Mouse (Mus musculus) liver, embryonic 14.5 days (tissue): ENCODE measurements around the gene Mier3. TPM values are rescaled to one million over a fixed set of nuclear protein-coding genes. Genes with fewer than 3 reads are reported as not detected.

ENCODE experiments used
- ATAC-seq: fragments of 200-750 bp; cut with Nextera tagmentation; 2 replicates; pipeline ENCODE4 v1.8.0; 2017; ENCODE audit warnings: moderate number of reproducible peaks, mild to moderate bottlenecking, moderate library complexity; ENCODE audit not compliant: insufficient read depth
- DNase-seq, 3 experiments: peaks; one replicate each; pipeline ENCODE4 v3.0.0-alpha.2; 2012 to 2013; ENCODE audit warnings: low read depth in 3 of 3, low spot score in 3 of 3
- H3K27ac ChIP-seq: fragments of 300-500 bp; sonication (generic); 2 replicates; pipeline ENCODE4 v1.5.1; 2014; ENCODE audit warnings: moderate library complexity, mild to moderate bottlenecking, control low read depth, inconsistent platforms
- H3K27me3 ChIP-seq: fragments of 300-500 bp; sonication (generic); 2 replicates; pipeline ENCODE4 v1.6.1; 2014; ENCODE audit warnings: mild to moderate bottlenecking, low read length, moderate library complexity; ENCODE audit not compliant: control insufficient read depth, insufficient read depth
- H3K36me3 ChIP-seq: fragments of 300-500 bp; sonication (generic); replicated peaks from 2 replicates; pipeline ENCODE4 v1.6.1; 2014; ENCODE audit warnings: low read depth; ENCODE audit not compliant: control insufficient read depth, insufficient read depth
- H3K4me1 ChIP-seq, 2 experiments: fragments of 200-500 bp in 1 of 2; fragments of 300-500 bp in 1 of 2; sonication (generic) in 1 of 2; replicated peaks; 2 replicates each; pipeline ENCODE4 v1.6.1; 2012 to 2014; ENCODE audit warnings: antibody characterized with exemption in 1 of 2, inconsistent platforms in 1 of 2, low read length in 1 of 2; ENCODE audit not compliant: control insufficient read depth in 2 of 2, insufficient read depth in 2 of 2
- H3K4me2 ChIP-seq: fragments of 300-500 bp; sonication (generic); 2 replicates; pipeline ENCODE4 v1.6.1; 2014; ENCODE audit warnings: low read depth, mild to moderate bottlenecking, control low read depth, moderate library complexity
- H3K4me3 ChIP-seq, 2 experiments: fragments of 200-500 bp in 1 of 2; fragments of 300-500 bp in 1 of 2; sonication (generic) in 1 of 2; 2 replicates each; pipeline ENCODE4 v1.5.1; 2012 to 2014; ENCODE audit warnings: low read depth in 2 of 2, low read length in 2 of 2, mild to moderate bottlenecking in 2 of 2, control low read depth in 1 of 2, inconsistent platforms in 1 of 2, moderate library complexity in 1 of 2; ENCODE audit not compliant: insufficient read depth in 1 of 2
- H3K9ac ChIP-seq: fragments of 300-500 bp; sonication (generic); replicated peaks from 2 replicates; pipeline ENCODE4 v1.6.1; 2014; ENCODE audit warnings: mild to moderate bottlenecking, control low read depth, moderate library complexity
- H3K9me3 ChIP-seq: fragments of 300-500 bp; sonication (generic); 2 replicates; pipeline ENCODE4 v1.6.1; 2016; ENCODE audit warnings: low read length, mixed read lengths; ENCODE audit not compliant: control insufficient read depth
- CTCF ChIP-seq: IDR thresholded peaks from 2 replicates; pipeline ENCODE4 v1.5.1; 2016; ENCODE audit warnings: antibody characterized with exemption, low read depth, control low read depth
- EP300 ChIP-seq: IDR thresholded peaks from 2 replicates; pipeline ENCODE4 v1.6.1; 2016; ENCODE audit warnings: antibody characterized with exemption, low read depth
- WGBS: fragments of 180-500 bp; shearing (Covaris S2); extraction: QIAGEN DNeasy Blood & Tissue Kit; methylation state at CpG from one replicate; pipeline ENCODE4 v1.1.7; 2014; ENCODE audit not compliant: insufficient replicate concordance; 5-methylcytosine and 5-hydroxymethylcytosine counted together
- polyA plus RNA-seq, 2 experiments: library from polyadenylated mRNA; depleted of rRNA in 1 of 2; stranded (reverse) in 1 of 2; unstranded in 1 of 2; fragments of >200 nt; fragmentation: Nextera tagmentation in 1 of 2; extraction: Ambion mirVana in 1 of 2; gene quantifications; 2 replicates each; pipeline versions ENCODE4 v1.2.1 to v1.2.3; 2012 to 2014

The Mier3 gene
- polyA plus RNA-seq, 2 experiments: 7.8 to 16.5 TPM

GRCm38 (mm10) chr13:111647279-111647678 lies 33.5 kb upstream of the Mier3 start:
- Histone ChIP-seq H3K4me1 (peaks cover 0 to 3% of the 10 kb centered on the region in 2 experiments; a peak in 2 of 4 replicates), H3K27ac (no peak overlapping the region), H3K4me3 (no peak overlapping the region), H3K4me2 (no peak overlapping the region), H3K9ac (no peak overlapping the region), H3K27me3 (no peaks in the 10 kb centered on the region), H3K36me3 (no peaks in the 10 kb centered on the region), H3K9me3 (no peaks in the 10 kb centered on the region)
- no peak for DNase-seq
- WGBS: 71% methylated on average over 4 of the region's 4 CpGs
- no peak for ATAC-seq
- TF ChIP-seq EP300: no peak
- TF ChIP-seq CTCF: no peak

GRCm38 (mm10) chr13:111651020-111651419 lies 29.8 kb upstream of the Mier3 start:
- Histone ChIP-seq H3K9ac (no peak overlapping the region), H3K9me3 (no peaks in the 10 kb centered on the region), H3K27me3 (no peaks in the 10 kb centered on the region), H3K4me3 (no peak overlapping the region), H3K4me1 (peaks cover 13 to 17% of the 10 kb centered on the region in 2 experiments), H3K27ac (no peak overlapping the region), H3K36me3 (no peaks in the 10 kb centered on the region), H3K4me2 (no peak overlapping the region)
- 79% methylated on average over 6 of the region's 6 CpGs for WGBS
- no peak for ATAC-seq
- no peak for DNase-seq
- TF ChIP-seq EP300: no peak
- TF ChIP-seq CTCF: no peak

GRCm38 (mm10) chr13:111655273-111655672 lies 25.5 kb upstream of the Mier3 start:
- Histone ChIP-seq H3K4me2 (peak overlapping the region; percentile 77), H3K27me3 (no peaks in the 10 kb centered on the region), H3K4me3 (no peak overlapping the region), H3K9ac (0 out of 2 replicates have a peak overlapping the region, but pooled peaks have one; percentile 9), H3K4me1 (peaks cover 45 to 47% of the 10 kb centered on the region in 2 experiments), H3K27ac (no peak overlapping the region; the same call in 1 of the 2 replicates), H3K9me3 (no peaks in the 10 kb centered on the region), H3K36me3 (no peaks in the 10 kb centered on the region)
- WGBS: 66% methylated on average over 4 of the region's 4 CpGs
- ATAC-seq (no peak), DNase-seq (no peak)
- TF ChIP-seq CTCF (no peak), EP300 (no peak)

GRCm38 (mm10) chr13:111655856-111656255 lies 24.9 kb upstream of the Mier3 start:
- Histone ChIP-seq H3K36me3 (no peaks in the 10 kb centered on the region), H3K27me3 (no peaks in the 10 kb centered on the region), H3K4me1 (peaks cover 48 to 51% of the 10 kb centered on the region in 2 experiments), H3K4me3 (no peak overlapping the region; a peak in 2 of 4 replicates), H3K9me3 (no peaks in the 10 kb centered on the region), H3K9ac (peak overlapping the region; percentile 45), H3K4me2 (peak overlapping the region; percentile 77), H3K27ac (peak overlapping the region; percentile 87)
- ATAC-seq (no peak), DNase-seq (no peak)
- WGBS: 5% methylated on average over 2 of the region's 2 CpGs
- TF ChIP-seq EP300 (no peak), CTCF (no peak)

- no peaks in the 10 kb centered on the region for H3K9me3 ChIP-seq
- H3K4me1 ChIP-seq: peaks cover 48 to 51% of the 10 kb centered on the region in 2 experiments
- 10% methylated on average over 10 of the region's 10 CpGs for WGBS
- DNase-seq: peak; percentile 76 to 78 (median 77)
- TF ChIP-seq EP300 (peak; percentile 92), CTCF (no peak)
- ATAC-seq: peak; percentile 91
- peak overlapping the region; percentile 77 for H3K4me2 ChIP-seq
- H3K36me3 ChIP-seq: no peaks in the 10 kb centered on the region
- H3K4me3 ChIP-seq: peak overlapping the region; percentile 12 to 30
- no peaks in the 10 kb centered on the region for H3K27me3 ChIP-seq
- H3K9ac ChIP-seq: peak overlapping the region; percentile 56
- H3K27ac ChIP-seq: peak overlapping the region; percentile 87
Observed at GRCm38 (mm10) chr13:111656309-111656708, 24.5 kb upstream of the Mier3 start.
